Mouse (Mus musculus): Measurements from ENCODE around the gene Arf1. TPM values are rescaled to one million over a fixed set of nuclear protein-coding genes. Genes with fewer than 3 reads are reported as not detected.
A peak's percentile ranks its signal among the peaks of the same experiment; 100 is the strongest.

Arf1 gene
- polyA plus RNA-seq, 1 experiment from 2014 or later = 257 TPM

- Histone ChIP-seq H3K4me3 (ENCODE audit: low read depth, low read length) (peak overlapping the region; percentile 24), H3K27me3 (ENCODE audit: control insufficient read depth, insufficient read depth, low read depth, low read length) (peaks cover 64% of the 10 kb centered on the region), H3K9me3 (replicated peaks; ENCODE audit: control insufficient read depth, low read length) (no peaks in the 10 kb centered on the region), H3K27ac (ENCODE audit: low read length) (peak overlapping the region; percentile 84), H3K36me3 (ENCODE audit: control insufficient read depth, insufficient read depth) (no peaks in the 10 kb centered on the region), H3K4me2 (ENCODE audit: low read depth, low read length) (peak overlapping the region; percentile 62), H3K4me1 (ENCODE audit: control insufficient read depth, low read depth, low read length) (peaks cover 44% of the 10 kb centered on the region), H3K9ac (ENCODE audit: low read depth, low read length) (peak overlapping the region; percentile 55)
- 38% methylated on average over 10 of the region's 10 CpGs for WGBS (ENCODE audit: insufficient replicate concordance)
- peak; percentile 99 for ATAC-seq (ENCODE audit: low read depth)
Observed at GRCm38 (mm10) chr11:59260706-59261493, 32.8 kb upstream of the Arf1 start.

- Histone ChIP-seq H3K4me1 (ENCODE audit: control insufficient read depth, low read depth, low read length) (peaks cover 44% of the 10 kb centered on the region), H3K27me3 (ENCODE audit: control insufficient read depth, insufficient read depth, low read depth, low read length) (peaks cover 58% of the 10 kb centered on the region), H3K4me2 (ENCODE audit: low read depth, low read length) (no peak overlapping the region; the same call in 1 of the 2 replicates), H3K27ac (ENCODE audit: low read length) (no peak overlapping the region), H3K4me3 (ENCODE audit: low read depth, low read length) (no peak overlapping the region), H3K9me3 (replicated peaks; ENCODE audit: control insufficient read depth, low read length) (no peaks in the 10 kb centered on the region), H3K9ac (ENCODE audit: low read depth, low read length) (no peak overlapping the region), H3K36me3 (ENCODE audit: control insufficient read depth, insufficient read depth) (no peaks in the 10 kb centered on the region)
- ATAC-seq (ENCODE audit: low read depth) = no peak
- 35% methylated on average over 7 of the region's 7 CpGs for WGBS (ENCODE audit: insufficient replicate concordance)
Observed at GRCm38 (mm10) chr11:59259647-59260046, 31.6 kb upstream of the Arf1 start.

- no peaks in the 10 kb centered on the region for H3K4me1 ChIP-seq (ENCODE audit: control insufficient read depth, low read depth, low read length)
- no peak overlapping the region for H3K4me2 ChIP-seq (ENCODE audit: low read depth, low read length)
- no peak overlapping the region for H3K4me3 ChIP-seq (ENCODE audit: low read depth, low read length)
- H3K9ac ChIP-seq (ENCODE audit: low read depth, low read length) = no peak overlapping the region
- no peak overlapping the region for H3K27ac ChIP-seq (ENCODE audit: low read length)
- no peaks in the 10 kb centered on the region for H3K9me3 ChIP-seq (replicated peaks; ENCODE audit: control insufficient read depth, low read length)
- no peaks in the 10 kb centered on the region for H3K36me3 ChIP-seq (ENCODE audit: control insufficient read depth, insufficient read depth)
- peaks cover 60% of the 10 kb centered on the region for H3K27me3 ChIP-seq (ENCODE audit: control insufficient read depth, insufficient read depth, low read depth, low read length)
- no peak for ATAC-seq (ENCODE audit: low read depth)
- WGBS (ENCODE audit: insufficient replicate concordance) = 12% methylated on average over 10 of the region's 10 CpGs
Observed at GRCm38 (mm10) chr11:59248101-59248500, 20.0 kb upstream of the Arf1 start.

- Histone ChIP-seq H3K36me3 (ENCODE audit: control insufficient read depth, insufficient read depth) (no peaks in the 10 kb centered on the region), H3K9ac (ENCODE audit: low read depth, low read length) (no peak overlapping the region), H3K27me3 (ENCODE audit: control insufficient read depth, insufficient read depth, low read depth, low read length) (peaks cover 52% of the 10 kb centered on the region), H3K4me2 (ENCODE audit: low read depth, low read length) (no peak overlapping the region), H3K9me3 (replicated peaks; ENCODE audit: control insufficient read depth, low read length) (no peaks in the 10 kb centered on the region), H3K4me1 (ENCODE audit: control insufficient read depth, low read depth, low read length) (peaks cover under 1% of the 10 kb centered on the region; the same call in 1 of the 2 replicates), H3K4me3 (ENCODE audit: low read depth, low read length) (no peak overlapping the region), H3K27ac (ENCODE audit: low read length) (no peak overlapping the region)
- no peak for ATAC-seq (ENCODE audit: low read depth)
- 18% methylated on average over 6 of the region's 6 CpGs for WGBS (ENCODE audit: insufficient replicate concordance)
Observed at GRCm38 (mm10) chr11:59243856-59244255, 15.8 kb upstream of the Arf1 start.

GRCm38 (mm10) chr11:59241841-59242240, 13.8 kb upstream of the Arf1 start:
- 16% methylated on average over 3 of the region's 3 CpGs for WGBS (ENCODE audit: insufficient replicate concordance)
- Histone ChIP-seq H3K9ac (ENCODE audit: low read depth, low read length) (no peak overlapping the region), H3K36me3 (ENCODE audit: control insufficient read depth, insufficient read depth) (no peaks in the 10 kb centered on the region), H3K4me1 (ENCODE audit: control insufficient read depth, low read depth, low read length) (peaks cover 2% of the 10 kb centered on the region; the same call in 1 of the 2 replicates), H3K27me3 (ENCODE audit: control insufficient read depth, insufficient read depth, low read depth, low read length) (peaks cover 36% of the 10 kb centered on the region), H3K4me2 (ENCODE audit: low read depth, low read length) (no peak overlapping the region), H3K9me3 (replicated peaks; ENCODE audit: control insufficient read depth, low read length) (no peaks in the 10 kb centered on the region), H3K4me3 (ENCODE audit: low read depth, low read length) (no peak overlapping the region), H3K27ac (ENCODE audit: low read length) (no peak overlapping the region)
- ATAC-seq (ENCODE audit: low read depth) = no peak

GRCm38 (mm10) chr11:59239796-59240195, 11.7 kb upstream of the Arf1 start:
- H3K4me3 ChIP-seq (ENCODE audit: low read depth, low read length) = no peak overlapping the region
- no peak overlapping the region for H3K4me2 ChIP-seq (ENCODE audit: low read depth, low read length)
- H3K9me3 ChIP-seq (replicated peaks; ENCODE audit: control insufficient read depth, low read length) = no peaks in the 10 kb centered on the region
- no peak overlapping the region for H3K27ac ChIP-seq (ENCODE audit: low read length)
- WGBS (ENCODE audit: insufficient replicate concordance) = 64% methylated on average over 4 of the region's 4 CpGs
- H3K27me3 ChIP-seq (ENCODE audit: control insufficient read depth, insufficient read depth, low read depth, low read length) = peaks cover 35% of the 10 kb centered on the region
- H3K36me3 ChIP-seq (ENCODE audit: control insufficient read depth, insufficient read depth) = no peaks in the 10 kb centered on the region
- H3K9ac ChIP-seq (ENCODE audit: low read depth, low read length) = no peak overlapping the region
- H3K4me1 ChIP-seq (ENCODE audit: control insufficient read depth, low read depth, low read length) = peaks cover 2% of the 10 kb centered on the region; the same call in 1 of the 2 replicates
- ATAC-seq (ENCODE audit: low read depth) = no peak

GRCm38 (mm10) chr11:59239428-59239785, 11.3 kb upstream of the Arf1 start:
- no peak for ATAC-seq (ENCODE audit: low read depth)
- peaks cover 35% of the 10 kb centered on the region for H3K27me3 ChIP-seq (ENCODE audit: control insufficient read depth, insufficient read depth, low read depth, low read length)
- WGBS (ENCODE audit: insufficient replicate concordance) = 47% methylated on average over 4 of the region's 4 CpGs
- H3K27ac ChIP-seq (ENCODE audit: low read length) = no peak overlapping the region
- no peak overlapping the region for H3K9ac ChIP-seq (ENCODE audit: low read depth, low read length)
- peaks cover 2% of the 10 kb centered on the region; the same call in 1 of the 2 replicates for H3K4me1 ChIP-seq (ENCODE audit: control insufficient read depth, low read depth, low read length)
- H3K4me2 ChIP-seq (ENCODE audit: low read depth, low read length) = no peak overlapping the region
- H3K36me3 ChIP-seq (ENCODE audit: control insufficient read depth, insufficient read depth) = no peaks in the 10 kb centered on the region
- no peaks in the 10 kb centered on the region for H3K9me3 ChIP-seq (replicated peaks; ENCODE audit: control insufficient read depth, low read length)
- no peak overlapping the region for H3K4me3 ChIP-seq (ENCODE audit: low read depth, low read length)

- no peak overlapping the region for H3K4me2 ChIP-seq (ENCODE audit: low read depth, low read length)
- no peak overlapping the region for H3K9ac ChIP-seq (ENCODE audit: low read depth, low read length)
- peaks cover 35% of the 10 kb centered on the region for H3K27me3 ChIP-seq (ENCODE audit: control insufficient read depth, insufficient read depth, low read depth, low read length)
- H3K4me1 ChIP-seq (ENCODE audit: control insufficient read depth, low read depth, low read length) = peaks cover 2% of the 10 kb centered on the region; the same call in 1 of the 2 replicates
- H3K9me3 ChIP-seq (replicated peaks; ENCODE audit: control insufficient read depth, low read length) = no peaks in the 10 kb centered on the region
- 5% methylated on average over 14 of the region's 15 CpGs for WGBS (ENCODE audit: insufficient replicate concordance)
- no peaks in the 10 kb centered on the region for H3K36me3 ChIP-seq (ENCODE audit: control insufficient read depth, insufficient read depth)
- peak; percentile 78 for ATAC-seq (ENCODE audit: low read depth)
- H3K4me3 ChIP-seq (ENCODE audit: low read depth, low read length) = no peak overlapping the region
- no peak overlapping the region for H3K27ac ChIP-seq (ENCODE audit: low read length)
Observed at GRCm38 (mm10) chr11:59238525-59239427, 10.7 kb upstream of the Arf1 start.

- Histone ChIP-seq H3K9ac (ENCODE audit: low read depth, low read length) (no peak overlapping the region), H3K4me1 (ENCODE audit: control insufficient read depth, low read depth, low read length) (peaks cover 15% of the 10 kb centered on the region), H3K4me2 (ENCODE audit: low read depth, low read length) (no peak overlapping the region), H3K27me3 (ENCODE audit: control insufficient read depth, insufficient read depth, low read depth, low read length) (peaks cover 6% of the 10 kb centered on the region), H3K27ac (ENCODE audit: low read length) (no peak overlapping the region), H3K9me3 (replicated peaks; ENCODE audit: control insufficient read depth, low read length) (no peaks in the 10 kb centered on the region), H3K4me3 (ENCODE audit: low read depth, low read length) (no peak overlapping the region), H3K36me3 (ENCODE audit: control insufficient read depth, insufficient read depth) (no peaks in the 10 kb centered on the region)
- WGBS (ENCODE audit: insufficient replicate concordance) = 65% methylated on average over 2 of the region's 2 CpGs
- no peak for ATAC-seq (ENCODE audit: low read depth)
Observed at GRCm38 (mm10) chr11:59232797-59233196, 4.7 kb upstream of the Arf1 start.

Measured in liver, embryonic 16.5 days (tissue).